Mouse (Mus musculus) lung, adult 18-20 months (tissue): ENCODE measurements around the gene Ugt1a1.

Source experiments
- DNase-seq, 2 experiments: peaks; one replicate each; pipeline ENCODE4 v3.0.0; 2022; ENCODE audit warnings: mixed read lengths in 2 of 2

Ugt1a1 gene

DNA sequence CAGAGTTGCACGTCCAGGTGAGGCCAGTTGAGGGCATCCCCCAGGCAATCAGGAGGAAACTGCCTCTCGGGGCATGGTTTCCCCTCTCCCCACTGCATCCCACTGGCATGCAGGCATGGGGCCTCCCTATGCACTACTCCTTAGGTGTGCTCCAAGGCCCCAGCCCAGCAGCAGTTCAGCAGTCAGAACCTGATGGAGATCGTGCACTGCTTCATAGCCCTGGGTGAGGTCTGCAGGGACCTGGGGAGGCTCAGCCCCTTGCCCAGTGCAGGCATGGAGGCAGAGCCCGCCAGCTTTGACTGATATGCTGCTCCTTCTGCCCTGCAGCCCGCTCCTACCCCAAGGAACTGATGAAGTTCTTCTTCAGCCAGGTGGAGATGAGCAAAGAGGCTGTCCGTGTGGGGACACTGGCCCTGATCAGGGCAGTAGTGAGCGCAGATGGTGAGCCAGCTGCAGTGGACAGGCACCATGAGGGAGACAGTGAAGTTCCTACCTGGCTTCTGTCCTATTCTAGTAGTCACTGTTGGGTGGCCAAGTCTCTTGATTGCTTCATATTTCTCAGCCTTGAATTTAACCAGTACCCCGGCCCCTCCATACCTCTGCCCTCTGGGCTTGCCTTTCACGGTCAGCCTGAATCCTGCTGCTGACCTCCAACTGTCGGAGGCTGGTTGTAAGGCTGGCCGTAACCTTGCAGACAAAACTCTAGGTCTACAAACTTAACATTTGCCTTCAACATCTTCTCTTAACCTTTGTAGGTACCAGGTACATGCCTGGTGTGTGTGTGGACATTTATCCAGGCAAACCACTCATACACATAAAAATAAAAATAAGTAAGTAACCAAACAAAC lies 23.5 kb downstream of the Ugt1a1 start:
- DNase-seq, result no peak

DNA sequence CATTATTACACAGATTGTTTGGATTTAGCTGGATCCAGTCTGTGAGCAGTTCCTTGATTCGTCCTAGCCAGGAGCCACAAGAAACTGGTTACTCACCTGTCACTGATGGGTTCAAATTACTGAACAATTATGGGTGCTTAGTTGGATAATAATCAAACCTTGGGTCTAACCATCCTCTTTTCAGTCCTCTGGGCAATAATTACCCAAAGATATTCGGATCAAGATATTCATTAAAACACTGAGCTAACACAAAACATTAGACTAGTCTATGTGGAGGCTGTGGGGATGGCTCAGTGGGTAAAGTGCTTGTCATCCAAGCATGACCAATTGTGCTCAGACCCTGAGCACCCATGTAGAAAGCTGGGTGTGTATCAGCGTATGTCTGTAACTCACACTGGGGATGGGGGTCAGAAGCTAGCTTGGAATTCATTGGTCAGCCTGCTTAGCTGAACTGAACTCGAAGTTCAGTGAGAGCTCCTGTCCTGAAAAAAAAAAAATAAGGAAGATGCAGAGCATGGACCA lies 24.2 kb downstream of the Ugt1a1 start:
- no peak for DNase-seq

DNA sequence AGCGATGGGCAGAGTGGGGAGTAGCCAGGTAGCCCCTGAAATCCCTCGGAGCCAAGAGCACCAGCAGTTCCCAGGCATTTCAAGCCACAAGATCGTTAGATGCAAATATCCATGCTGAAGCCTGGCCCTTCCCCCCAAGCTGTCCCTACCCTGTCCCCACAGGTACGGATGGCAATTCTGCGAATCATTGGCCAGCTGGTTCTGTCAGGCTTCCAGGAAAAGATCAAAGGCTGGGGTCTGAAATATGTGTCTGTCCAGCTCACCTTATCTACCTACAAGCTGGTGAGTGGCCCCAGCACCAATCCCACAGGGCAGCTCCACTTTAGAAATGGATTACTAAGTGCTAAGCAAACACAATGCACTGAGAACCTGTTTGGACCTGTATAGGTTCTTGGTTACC lies 25.6 kb downstream of the Ugt1a1 start:
- peak in 1 of 2 experiments; percentile 48 for DNase-seq

DNA sequence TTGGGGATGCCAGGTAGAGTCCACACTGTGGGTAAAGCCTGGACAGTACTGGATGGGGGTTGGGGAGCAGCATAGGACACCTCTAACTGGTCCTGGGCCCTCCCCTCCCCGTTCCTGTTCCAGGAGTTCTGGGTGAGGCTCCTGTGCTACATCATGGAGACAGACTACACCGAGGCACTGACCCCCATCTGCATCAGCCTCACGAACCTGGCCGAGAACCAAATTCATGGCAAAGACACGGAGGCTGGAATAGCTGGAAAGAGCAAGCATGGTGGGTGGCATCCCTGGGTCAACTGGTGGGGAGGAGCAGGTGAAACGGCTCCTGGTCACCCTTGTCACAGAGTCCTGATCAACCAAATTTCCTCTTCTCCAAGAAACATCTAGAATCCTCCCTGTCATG lies 27.0 kb downstream of the Ugt1a1 start:
- no peak for DNase-seq

DNA sequence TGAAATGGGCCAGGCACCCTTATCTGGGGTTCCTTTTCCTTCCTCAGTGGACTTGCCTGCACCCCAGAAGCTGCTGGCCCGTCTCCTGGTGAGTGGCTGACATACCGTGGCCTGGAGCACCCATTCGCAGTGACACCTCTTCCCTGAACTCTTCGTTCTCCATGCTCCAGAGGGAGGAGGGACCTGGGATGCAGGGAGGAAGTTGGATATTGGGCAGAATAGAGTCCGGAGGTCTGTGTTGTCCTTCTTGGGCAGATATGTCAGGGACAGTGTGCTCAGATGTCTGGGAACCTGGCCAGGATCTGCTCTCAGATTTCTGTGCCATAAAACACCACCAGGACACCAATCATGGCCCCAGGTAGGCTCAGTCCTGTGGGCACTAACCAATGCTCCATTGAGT lies 28.3 kb downstream of the Ugt1a1 start:
- DNase-seq, result no peak

DNA sequence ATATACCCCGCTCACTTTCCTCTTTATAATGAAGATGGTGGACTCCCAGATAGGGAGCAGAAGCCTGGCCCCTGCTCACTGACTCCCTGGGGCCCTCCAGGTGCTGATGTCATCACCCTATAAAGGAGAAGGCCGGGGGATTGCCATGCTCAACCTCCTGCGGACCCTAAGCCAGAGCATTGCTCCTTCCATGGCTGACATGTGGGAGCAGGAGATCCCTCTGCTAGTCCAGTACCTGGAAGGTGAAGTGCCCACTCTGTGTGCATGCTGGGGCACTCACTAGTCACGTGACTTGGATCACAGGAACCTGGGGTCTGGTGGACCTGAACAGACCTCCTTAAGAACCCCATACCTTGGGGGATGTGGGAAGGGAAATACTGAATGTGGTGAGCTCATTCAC lies 28.8 kb downstream of the Ugt1a1 start:
- no peak for DNase-seq

DNA sequence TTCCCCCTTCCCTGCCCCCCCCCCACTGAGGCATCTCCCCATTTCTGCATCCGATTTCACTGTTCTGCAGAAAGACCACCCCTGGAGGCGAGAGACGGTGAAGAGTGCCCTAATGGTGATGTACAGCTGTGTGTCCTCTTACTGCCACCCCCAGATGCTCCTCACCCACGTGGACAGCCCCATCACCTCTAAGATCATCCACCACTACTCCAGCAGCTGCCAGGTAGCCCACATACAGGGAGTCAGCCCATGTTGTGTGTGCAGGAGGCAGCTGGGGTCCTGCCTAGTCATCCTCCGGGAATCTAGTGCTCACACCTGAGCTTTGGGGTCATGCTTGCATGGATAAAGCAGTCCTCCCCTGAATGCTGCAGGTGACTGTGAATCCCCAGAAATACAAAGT lies 32.1 kb downstream of the Ugt1a1 start:
- no peak for DNase-seq

DNA sequence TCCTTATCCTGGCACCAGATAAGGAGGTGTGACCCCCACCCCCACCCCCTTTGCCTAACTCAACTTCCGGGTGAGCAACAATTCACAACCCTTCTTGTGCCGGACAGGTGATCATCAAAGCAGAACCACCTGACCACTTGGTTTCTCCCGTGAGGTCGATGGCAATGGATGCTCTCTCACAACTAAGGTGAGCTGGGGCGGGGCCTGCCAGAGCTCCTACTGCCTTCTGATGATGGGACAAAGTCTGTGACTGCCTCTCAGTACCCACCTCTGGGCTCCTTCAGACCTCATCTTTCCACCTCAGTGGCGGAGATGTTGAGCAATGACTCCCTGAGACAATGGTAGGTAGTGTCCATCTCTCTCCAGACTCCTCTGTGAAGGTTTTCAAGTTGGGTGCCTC lies 34.1 kb downstream of the Ugt1a1 start:
- no peak for DNase-seq

DNA sequence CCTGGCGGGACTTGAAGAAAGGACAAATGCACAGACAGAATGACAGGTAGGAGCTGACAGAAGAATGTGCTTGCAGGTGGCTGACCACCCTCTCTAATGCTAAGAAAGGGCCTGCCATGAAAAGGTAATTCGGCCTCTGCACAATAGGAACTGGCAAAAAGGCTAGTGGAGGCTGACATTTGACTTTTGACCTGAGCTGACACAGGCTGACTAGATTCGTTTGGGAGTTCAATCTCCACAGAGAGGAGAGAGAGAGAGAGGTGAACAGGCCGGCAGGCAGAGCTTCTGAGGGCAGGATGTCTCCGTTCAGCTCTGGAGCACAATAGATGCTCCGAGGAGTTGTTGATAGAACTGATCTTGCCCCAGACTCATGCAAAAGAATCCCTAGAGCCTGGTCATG lies 34.6 kb downstream of the Ugt1a1 start:
- DNase-seq, result no peak

DNA sequence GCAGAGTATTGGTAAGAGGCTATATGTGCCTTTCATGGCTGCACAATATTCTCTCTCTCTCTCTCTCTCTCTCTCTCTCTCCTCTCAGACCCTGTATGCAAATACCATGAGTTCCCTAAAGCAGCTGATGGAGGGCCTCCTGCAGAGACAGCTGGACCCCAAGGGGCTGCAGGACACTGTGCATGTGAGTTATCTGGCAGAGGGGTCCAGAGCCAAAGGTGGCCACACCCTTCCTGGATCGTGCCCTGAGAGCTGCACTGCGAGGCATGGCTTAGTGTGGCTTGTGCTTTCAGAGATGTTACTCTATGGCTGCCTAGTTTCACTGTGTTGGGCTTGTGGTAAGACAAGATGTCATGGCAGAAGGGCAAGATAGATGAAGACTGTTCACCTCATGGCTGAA lies 35.9 kb downstream of the Ugt1a1 start:
- no peak for DNase-seq

DNA sequence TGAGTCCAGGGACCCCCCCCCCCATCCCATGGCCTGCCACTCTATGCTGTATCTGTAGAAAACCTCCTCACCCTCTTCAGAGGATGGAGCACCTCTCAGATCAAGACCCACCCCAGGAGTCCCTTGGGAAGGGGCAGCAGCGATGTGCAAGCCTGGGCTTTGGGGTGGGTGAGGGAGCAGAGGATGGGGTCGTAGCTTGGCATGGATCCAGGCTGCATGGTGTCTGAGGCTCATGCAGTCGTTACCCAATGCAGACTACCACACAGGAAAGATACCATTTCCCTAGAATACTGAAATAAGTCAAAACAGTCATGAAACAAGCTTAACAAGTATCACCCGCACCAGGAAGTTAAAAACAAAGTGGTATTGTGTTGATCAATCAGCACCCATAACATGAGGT lies 36.9 kb downstream of the Ugt1a1 start:
- DNase-seq, result no peak

DNA sequence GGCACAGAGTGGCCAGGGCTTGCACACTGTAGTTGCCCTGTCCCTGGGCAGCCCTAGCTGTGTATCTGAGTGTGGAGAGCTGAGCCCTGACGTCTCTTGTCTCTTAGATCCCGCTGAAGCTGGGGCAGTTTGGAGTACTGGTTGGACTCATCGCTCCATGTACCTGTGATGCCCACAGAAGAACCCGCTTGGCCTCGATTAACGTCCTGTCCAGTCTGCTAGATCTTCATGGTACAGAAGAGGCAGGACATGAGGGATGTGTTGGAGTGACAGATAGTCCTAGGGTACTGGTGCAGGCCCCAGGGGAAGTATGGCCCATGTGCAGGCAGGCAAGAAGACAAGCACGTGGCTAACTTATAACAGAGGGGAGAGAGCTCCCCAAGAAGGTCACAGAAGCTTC lies 37.8 kb downstream of the Ugt1a1 start:
- no peak for DNase-seq

DNA sequence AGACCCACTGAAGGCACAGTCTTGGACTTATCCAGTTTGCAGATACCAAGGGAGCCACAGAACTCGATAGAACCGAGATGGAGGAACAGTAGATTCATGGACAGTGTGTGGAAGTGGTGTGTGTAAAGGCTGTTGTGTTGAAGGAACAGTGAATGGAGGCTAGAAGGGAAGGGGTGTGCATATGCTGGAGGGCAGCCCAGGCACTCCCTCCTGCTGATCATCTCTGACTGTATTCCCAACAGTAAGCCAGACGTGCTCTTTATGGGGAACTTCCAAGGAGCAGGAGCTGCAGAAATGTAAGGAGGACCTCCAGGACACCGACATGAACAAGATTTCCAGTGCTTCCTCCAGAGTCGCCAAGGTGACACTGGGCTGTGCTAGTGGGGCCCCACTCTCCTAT lies 38.3 kb downstream of the Ugt1a1 start:
- DNase-seq, result no peak

DNA sequence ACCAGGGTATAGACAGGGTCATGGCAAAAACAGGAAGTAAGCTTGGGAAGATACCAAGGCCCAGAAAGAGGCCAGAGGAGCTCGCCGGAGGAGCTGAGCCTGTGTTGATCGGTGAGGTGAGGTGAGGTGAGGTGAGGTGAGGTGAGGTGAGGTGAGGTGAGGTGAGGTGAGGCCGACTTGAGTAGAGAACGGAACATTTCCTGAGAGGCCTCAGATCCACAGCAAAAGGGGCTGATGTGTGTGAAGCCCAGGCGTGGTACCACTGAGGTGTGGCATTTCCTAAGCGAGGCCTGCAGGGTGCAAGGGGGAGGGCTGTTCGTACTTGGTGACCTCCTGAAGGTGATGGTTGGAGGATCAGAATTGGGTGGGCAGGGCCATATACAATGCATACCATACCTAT lies 41.3 kb downstream of the Ugt1a1 start:
- no peak for DNase-seq

DNA sequence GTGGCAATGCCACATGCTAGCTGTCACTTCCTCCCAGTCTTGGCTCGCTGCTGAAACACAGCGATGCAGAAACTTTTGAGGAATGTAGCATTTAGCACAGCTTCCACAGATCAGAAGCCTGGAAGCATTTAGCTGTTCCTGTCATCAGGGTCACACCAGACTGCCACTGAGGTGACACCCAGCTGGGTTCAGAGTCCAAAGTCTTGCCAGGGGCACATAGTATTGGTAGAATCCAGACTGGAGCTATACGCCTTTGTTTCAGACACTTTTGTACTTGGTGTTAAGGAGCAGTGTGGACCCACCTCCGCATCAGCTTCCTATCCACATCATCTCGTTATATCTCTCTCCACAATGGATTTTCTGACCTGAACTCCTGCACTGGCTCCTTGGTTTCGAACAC lies 41.8 kb downstream of the Ugt1a1 start:
- DNase-seq, result no peak

DNA sequence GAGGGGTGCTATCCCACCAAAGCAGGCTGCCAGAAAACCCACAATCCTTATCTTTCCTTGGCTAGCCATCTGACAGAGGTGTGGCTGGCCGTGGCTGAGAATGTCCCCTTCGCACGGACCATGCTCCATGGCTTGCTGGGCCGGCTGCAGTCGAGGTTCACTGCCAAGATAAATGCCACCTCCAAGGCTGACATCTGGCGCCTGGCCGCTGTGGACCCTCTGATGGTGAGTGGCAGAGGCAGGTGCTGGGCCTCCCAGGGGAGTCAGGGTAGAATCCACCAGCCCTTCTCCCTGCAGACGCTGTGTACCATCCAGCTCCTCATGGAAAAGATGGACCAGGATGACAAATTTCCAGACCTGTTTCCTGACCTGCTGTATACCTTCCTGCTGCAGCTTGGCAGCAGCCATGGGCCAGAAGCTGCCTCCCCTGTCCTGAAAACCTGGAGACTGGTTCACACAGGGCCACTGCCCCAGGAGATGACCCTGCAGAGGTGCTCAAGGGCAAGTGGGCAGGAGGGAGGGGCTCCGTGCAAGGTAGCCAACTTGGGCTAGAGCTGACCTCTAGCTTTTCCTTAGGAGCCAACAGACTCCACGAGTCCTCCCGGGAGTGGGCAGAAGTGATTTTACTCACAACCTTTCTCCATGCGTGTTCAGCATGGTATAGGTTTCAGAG lies 43.2 kb downstream of the Ugt1a1 start:
- DNase-seq, result no peak

DNA sequence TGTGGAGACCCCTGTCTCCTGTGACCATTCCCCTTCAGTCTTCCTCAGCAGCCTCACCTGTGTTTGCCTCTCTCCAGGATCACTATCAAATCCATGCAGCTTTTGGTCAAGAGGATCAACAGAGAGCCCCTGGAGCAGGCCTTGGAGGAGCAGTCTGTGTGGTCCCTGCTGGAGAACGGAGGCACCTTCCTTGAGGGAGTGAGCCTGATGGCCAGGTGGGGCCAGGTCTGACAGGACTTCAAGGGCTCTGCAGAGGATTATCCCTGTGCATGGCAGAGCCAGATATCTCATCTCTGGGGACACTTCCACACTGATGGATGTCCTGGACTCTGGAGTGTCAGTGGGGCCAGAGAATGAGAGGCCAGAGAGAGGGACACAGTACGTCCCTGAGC lies 43.7 kb downstream of the Ugt1a1 start:
- DNase-seq, result no peak

DNA sequence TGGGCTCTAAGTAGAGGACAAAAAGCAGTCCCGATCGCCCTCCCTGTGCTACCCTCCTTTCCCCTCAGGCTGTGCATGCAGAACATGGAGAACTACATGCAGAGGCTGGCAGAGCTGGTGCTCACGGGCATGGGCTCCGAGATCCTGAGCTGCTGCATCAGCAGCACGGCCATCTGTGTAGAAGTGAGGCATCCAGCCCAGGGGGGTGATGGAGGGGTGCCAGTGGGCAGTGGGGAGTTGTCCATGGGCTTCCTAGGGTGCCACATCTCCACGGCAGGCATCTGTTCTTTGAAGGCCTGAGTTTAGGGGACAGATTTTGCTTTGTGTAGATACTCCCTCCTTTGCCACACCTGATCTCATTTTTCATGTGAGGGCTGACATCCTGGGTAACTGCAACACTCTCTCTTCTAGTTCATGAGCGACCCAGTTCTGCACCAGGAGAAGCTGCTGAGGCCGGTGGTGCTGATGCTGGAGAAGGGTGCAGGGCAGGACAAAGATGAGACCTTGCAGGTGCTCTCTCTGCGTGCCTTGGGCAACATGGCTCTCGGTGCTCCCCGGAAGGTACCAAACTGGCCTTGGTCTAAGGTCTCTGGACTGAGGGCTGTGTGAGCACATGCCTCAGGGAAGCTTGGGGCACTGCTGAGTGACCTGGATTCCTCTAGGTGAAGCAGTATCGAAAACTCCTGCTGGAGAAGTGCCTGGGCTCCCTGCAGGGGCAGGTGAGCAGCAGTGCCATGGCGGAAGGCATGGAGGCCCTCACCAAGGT lies 44.4 kb downstream of the Ugt1a1 start:
- no peak for DNase-seq

DNA sequence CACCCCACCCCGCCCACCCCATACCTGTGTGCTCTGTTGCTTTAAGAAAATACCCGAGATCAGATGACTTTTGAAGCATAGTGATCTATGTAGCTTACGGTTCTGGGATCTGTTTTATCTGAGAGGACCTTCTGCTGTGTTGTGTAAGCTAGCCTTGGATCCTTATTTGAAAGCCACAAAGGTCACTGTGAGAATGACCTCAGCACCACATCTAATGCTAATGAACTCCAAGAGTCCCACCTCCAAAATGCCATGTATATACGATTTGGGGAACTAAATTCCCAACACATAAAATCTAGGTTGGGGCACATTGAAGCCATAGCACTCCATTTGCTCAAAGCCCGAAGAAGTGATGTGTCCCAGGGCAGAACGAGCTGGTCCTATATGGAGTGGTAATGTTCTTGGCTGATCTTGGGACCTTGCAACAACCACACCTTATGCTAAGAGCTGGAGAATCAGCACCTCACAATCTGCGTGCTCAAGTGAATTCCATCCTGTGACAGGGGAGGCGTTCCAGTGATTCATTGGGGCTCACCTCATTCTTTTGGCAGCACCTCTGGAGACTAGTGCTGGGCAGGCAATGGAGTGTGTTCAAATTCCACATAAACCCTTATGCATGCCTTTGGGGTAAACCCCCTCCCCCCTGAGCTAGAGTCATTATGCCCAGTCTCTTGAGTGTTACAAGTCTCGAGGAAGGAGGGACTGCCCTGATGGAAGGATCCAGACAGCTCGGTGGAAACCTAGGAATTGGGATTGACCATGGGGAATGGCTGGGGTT lies 45.3 kb downstream of the Ugt1a1 start:
- peak in 1 of 2 experiments; percentile 51 for DNase-seq

DNA sequence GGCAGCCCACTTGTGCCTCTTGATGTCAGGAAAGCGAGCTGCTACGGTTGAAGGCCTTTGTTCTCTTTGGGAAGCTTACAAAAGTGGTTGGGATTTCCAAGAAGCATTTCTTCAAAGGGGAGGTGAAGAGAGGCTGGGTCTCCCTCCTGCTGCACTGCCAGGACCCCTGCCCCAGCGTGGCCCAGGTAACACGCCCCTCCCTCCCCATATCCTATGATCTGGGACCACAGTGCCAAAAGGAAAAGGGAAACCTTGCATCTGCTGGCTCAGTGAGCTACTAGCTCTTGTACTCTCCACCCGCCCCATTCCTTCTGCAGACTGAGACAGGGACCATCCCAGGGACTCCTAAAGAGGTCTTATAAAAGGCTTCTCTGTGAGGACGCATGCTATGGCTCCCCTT lies 45.9 kb downstream of the Ugt1a1 start:
- DNase-seq, result no peak

DNA sequence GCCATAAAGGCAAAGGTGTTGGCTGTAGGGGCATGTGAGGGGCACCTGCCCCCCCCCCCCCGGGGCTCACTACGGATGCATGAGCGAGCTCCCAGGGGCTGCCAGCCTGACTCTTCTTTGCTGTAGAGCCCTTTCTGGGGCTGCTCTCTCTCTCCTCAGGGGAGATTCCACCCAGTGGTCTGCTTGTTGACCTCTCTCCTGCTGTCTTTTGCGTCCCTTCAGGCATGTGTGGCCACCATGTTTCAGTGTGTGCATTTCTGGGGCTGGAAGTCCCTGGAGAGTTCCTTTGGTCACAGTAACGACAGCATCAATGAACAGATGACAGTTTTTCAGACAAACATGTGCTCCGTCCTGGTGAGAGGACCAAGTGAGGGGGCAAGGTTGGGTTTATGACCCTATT lies 46.6 kb downstream of the Ugt1a1 start:
- DNase-seq, result no peak

DNA sequence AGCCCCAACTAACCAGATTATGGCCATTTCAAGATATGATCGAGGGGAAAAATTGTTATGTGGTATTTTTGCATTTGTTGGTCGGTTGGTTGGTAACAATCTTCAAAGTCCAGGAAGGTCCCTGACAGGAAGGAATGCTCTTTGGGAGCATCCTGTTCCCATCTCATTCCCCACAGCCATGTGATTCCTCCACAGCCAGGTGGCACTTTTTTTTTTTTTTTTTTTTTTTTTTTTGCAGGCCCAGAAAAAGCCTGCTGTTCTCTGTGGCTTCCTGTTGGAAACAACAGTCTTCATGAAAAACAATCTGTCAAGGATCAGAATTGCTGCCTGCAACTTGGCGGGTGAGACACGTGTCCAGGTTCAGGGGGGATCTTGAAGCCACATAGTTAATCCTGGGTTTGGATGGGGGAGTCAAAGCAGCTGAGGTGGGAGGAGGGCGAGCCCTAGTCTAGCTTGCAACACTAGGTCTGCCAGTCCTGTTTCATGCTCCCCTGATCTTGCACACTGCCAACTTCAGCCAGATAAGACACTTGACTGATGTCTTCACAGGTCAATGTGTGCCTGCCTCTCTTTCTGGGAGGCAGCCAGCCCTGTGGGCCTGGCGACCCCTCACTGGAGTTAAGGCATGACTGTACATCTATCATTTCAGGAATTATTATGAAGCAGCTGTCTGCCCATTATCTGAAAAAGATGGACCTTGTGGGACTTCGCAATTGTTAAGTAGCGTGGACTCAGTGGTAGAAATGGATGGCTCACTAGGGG lies 47.3 kb downstream of the Ugt1a1 start:
- no peak for DNase-seq
